Mouse (Mus musculus): Measurements from ENCODE around the gene Plxnc1.
A peak's percentile ranks its signal among the peaks of the same experiment; 100 is the strongest.

Gene Plxnc1

GRCm38 (mm10) chr10:94943846-94944690 is 567 bp downstream of the Plxnc1 start:
- H3K9me3 ChIP-seq (ENCODE audit: low read length), result 0 out of 2 replicates have a peak, but pooled peaks cover 2% of the 10 kb centered on the region
- TF ChIP-seq NANOG (IDR thresholded peaks at IDR 0.05; ENCODE audit: borderline replicate concordance, low read length) (no peak), CTCF (conservative IDR thresholded peaks at IDR 0.05; ENCODE audit: low read length) (no peak), POU5F1 (IDR thresholded peaks at IDR 0.05; ENCODE audit: borderline replicate concordance, low read length) (no peak)
- peak overlapping the region; percentile 87 for H3K4me3 ChIP-seq (replicated peaks; ENCODE audit: low read length)
- H3K27me3 ChIP-seq (ENCODE audit: insufficient read depth, low read length), result peaks cover 66% of the 10 kb centered on the region
- H3K4me1 ChIP-seq (replicated peaks; ENCODE audit: low read depth, low read length), result peaks cover 46% of the 10 kb centered on the region
- H3K36me3 ChIP-seq (ENCODE audit: insufficient read depth, low read length), result no peaks in the 10 kb centered on the region

GRCm38 (mm10) chr10:94943401-94943845 is 1.2 kb downstream of the Plxnc1 start:
- H3K4me1 ChIP-seq (replicated peaks; ENCODE audit: low read depth, low read length), result peaks cover 46% of the 10 kb centered on the region
- H3K36me3 ChIP-seq (ENCODE audit: insufficient read depth, low read length), result no peaks in the 10 kb centered on the region
- H3K27me3 ChIP-seq (ENCODE audit: insufficient read depth, low read length), result peaks cover 64% of the 10 kb centered on the region
- H3K9me3 ChIP-seq (ENCODE audit: low read length), result no peaks in the 10 kb centered on the region
- peak overlapping the region; percentile 87 for H3K4me3 ChIP-seq (replicated peaks; ENCODE audit: low read length)
- TF ChIP-seq CTCF (conservative IDR thresholded peaks at IDR 0.05; ENCODE audit: low read length), result no peak
- no peak for TF ChIP-seq POU5F1 (IDR thresholded peaks at IDR 0.05; ENCODE audit: borderline replicate concordance, low read length)
- TF ChIP-seq NANOG (IDR thresholded peaks at IDR 0.05; ENCODE audit: borderline replicate concordance, low read length), result no peak

GRCm38 (mm10) chr10:94942449-94943041 is 2.1 kb downstream of the Plxnc1 start:
- no peak; the same call in 1 of the 2 replicates for TF ChIP-seq NANOG (IDR thresholded peaks at IDR 0.05; ENCODE audit: borderline replicate concordance, low read length)
- TF ChIP-seq POU5F1 (IDR thresholded peaks at IDR 0.05; ENCODE audit: borderline replicate concordance, low read length), result no peak
- no peaks in the 10 kb centered on the region for H3K9me3 ChIP-seq (ENCODE audit: low read length)

GRCm38 (mm10) chr10:94941551-94941950 is 3.1 kb downstream of the Plxnc1 start:
- H3K4me1 ChIP-seq (replicated peaks; ENCODE audit: low read depth, low read length), result peaks cover 46% of the 10 kb centered on the region
- no peak overlapping the region for H3K4me3 ChIP-seq (replicated peaks; ENCODE audit: low read length)
- no peak for TF ChIP-seq CTCF (conservative IDR thresholded peaks at IDR 0.05; ENCODE audit: low read length)
- TF ChIP-seq NANOG (IDR thresholded peaks at IDR 0.05; ENCODE audit: borderline replicate concordance, low read length), result no peak
- TF ChIP-seq POU5F1 (IDR thresholded peaks at IDR 0.05; ENCODE audit: borderline replicate concordance, low read length), result no peak
- no peaks in the 10 kb centered on the region for H3K36me3 ChIP-seq (ENCODE audit: insufficient read depth, low read length)
- no peaks in the 10 kb centered on the region for H3K9me3 ChIP-seq (ENCODE audit: low read length)
- peaks cover 57% of the 10 kb centered on the region for H3K27me3 ChIP-seq (ENCODE audit: insufficient read depth, low read length)

More at GRCm38 (mm10) chr10:94942449-94943041, 2.1 kb downstream of the Plxnc1 start:
- no peaks in the 10 kb centered on the region for H3K36me3 ChIP-seq (ENCODE audit: insufficient read depth, low read length)
- peaks cover 62% of the 10 kb centered on the region for H3K27me3 ChIP-seq (ENCODE audit: insufficient read depth, low read length)
- peak overlapping the region; percentile 87 for H3K4me3 ChIP-seq (replicated peaks; ENCODE audit: low read length)
- peaks cover 46% of the 10 kb centered on the region for H3K4me1 ChIP-seq (replicated peaks; ENCODE audit: low read depth, low read length)

- H3K4me3 ChIP-seq (replicated peaks; ENCODE audit: low read length), result no peak overlapping the region
- H3K4me1 ChIP-seq (replicated peaks; ENCODE audit: low read depth, low read length), result peaks cover 41% of the 10 kb centered on the region
- H3K36me3 ChIP-seq (ENCODE audit: insufficient read depth, low read length), result no peaks in the 10 kb centered on the region
- peaks cover 49% of the 10 kb centered on the region for H3K27me3 ChIP-seq (ENCODE audit: insufficient read depth, low read length)
- TF ChIP-seq POU5F1 (IDR thresholded peaks at IDR 0.05; ENCODE audit: borderline replicate concordance, low read length), result no peak
- no peak for TF ChIP-seq CTCF (conservative IDR thresholded peaks at IDR 0.05; ENCODE audit: low read length)
- no peak for TF ChIP-seq NANOG (IDR thresholded peaks at IDR 0.05; ENCODE audit: borderline replicate concordance, low read length)
- H3K9me3 ChIP-seq (ENCODE audit: low read length), result no peaks in the 10 kb centered on the region
Observed at GRCm38 (mm10) chr10:94940786-94941185, 3.8 kb downstream of the Plxnc1 start.

- H3K9me3 ChIP-seq (ENCODE audit: low read length), result no peaks in the 10 kb centered on the region
- H3K27me3 ChIP-seq (ENCODE audit: insufficient read depth, low read length), result peaks cover 45% of the 10 kb centered on the region
- no peaks in the 10 kb centered on the region for H3K36me3 ChIP-seq (ENCODE audit: insufficient read depth, low read length)
- TF ChIP-seq POU5F1 (IDR thresholded peaks at IDR 0.05; ENCODE audit: borderline replicate concordance, low read length) (no peak), CTCF (conservative IDR thresholded peaks at IDR 0.05; ENCODE audit: low read length) (no peak), NANOG (IDR thresholded peaks at IDR 0.05; ENCODE audit: borderline replicate concordance, low read length) (no peak)
- peaks cover 37% of the 10 kb centered on the region for H3K4me1 ChIP-seq (replicated peaks; ENCODE audit: low read depth, low read length)
- H3K4me3 ChIP-seq (replicated peaks; ENCODE audit: low read length), result no peak overlapping the region
Observed at GRCm38 (mm10) chr10:94940061-94940460, 4.6 kb downstream of the Plxnc1 start.

GRCm38 (mm10) chr10:94938899-94939298 is 5.7 kb downstream of the Plxnc1 start:
- H3K4me3 ChIP-seq (replicated peaks; ENCODE audit: low read length), result no peak overlapping the region
- peaks cover 37% of the 10 kb centered on the region for H3K4me1 ChIP-seq (replicated peaks; ENCODE audit: low read depth, low read length)
- no peaks in the 10 kb centered on the region for H3K36me3 ChIP-seq (ENCODE audit: insufficient read depth, low read length)
- H3K9me3 ChIP-seq (ENCODE audit: low read length), result no peaks in the 10 kb centered on the region
- H3K27me3 ChIP-seq (ENCODE audit: insufficient read depth, low read length), result peaks cover 45% of the 10 kb centered on the region
- no peak for TF ChIP-seq POU5F1 (IDR thresholded peaks at IDR 0.05; ENCODE audit: borderline replicate concordance, low read length)
- TF ChIP-seq CTCF (conservative IDR thresholded peaks at IDR 0.05; ENCODE audit: low read length), result no peak
- TF ChIP-seq NANOG (IDR thresholded peaks at IDR 0.05; ENCODE audit: borderline replicate concordance, low read length), result no peak

- Histone ChIP-seq H3K4me3 (replicated peaks; ENCODE audit: low read length) (no peak overlapping the region), H3K9me3 (ENCODE audit: low read length) (no peaks in the 10 kb centered on the region), H3K27me3 (ENCODE audit: insufficient read depth, low read length) (peaks cover 41% of the 10 kb centered on the region), H3K36me3 (ENCODE audit: insufficient read depth, low read length) (no peaks in the 10 kb centered on the region), H3K4me1 (replicated peaks; ENCODE audit: low read depth, low read length) (peaks cover 34% of the 10 kb centered on the region)
- TF ChIP-seq NANOG (IDR thresholded peaks at IDR 0.05; ENCODE audit: borderline replicate concordance, low read length) (no peak), CTCF (conservative IDR thresholded peaks at IDR 0.05; ENCODE audit: low read length) (no peak), POU5F1 (IDR thresholded peaks at IDR 0.05; ENCODE audit: borderline replicate concordance, low read length) (no peak)
Observed at GRCm38 (mm10) chr10:94938320-94938719, 6.3 kb downstream of the Plxnc1 start.

Data from E14TG2a.4 (cell line).